Mouse (Mus musculus): Measurements from ENCODE around the gene Clmp. TPM values are rescaled to one million over a fixed set of nuclear protein-coding genes. Genes with fewer than 3 reads are reported as not detected.
A peak's percentile ranks its signal among the peaks of the same experiment; 100 is the strongest.
"Not testable (repeated sequence)": the region's sequence is repeated elsewhere in the genome, so short reads cannot be mapped to it uniquely, and the experiment has no call there.

The Clmp gene
- total and polyA plus RNA-seq, 2 experiments from 2014 or later = 48.8 to 57.0 TPM

GRCm38 (mm10) chr9:40800675-40801612, 115.2 kb downstream of the Clmp start, which contains the start of gene Hspa8:
Hspa8 (plus strand) TSS chr9:40800984.
- Histone ChIP-seq H3K4me2 (ENCODE audit: low read depth, low read length, poor library complexity, severe bottlenecking) (peak within 1 kb of the TSS; percentile 62), H3K4me3 (ENCODE audit: low read depth, low read length) (peak within 1 kb of the TSS; percentile 94), H3K27me3 (ENCODE audit: insufficient read depth, low read length) (no peaks in the 10 kb centered on the region), H3K27ac (ENCODE audit: low read depth, low read length) (peak within 1 kb of the TSS; percentile 97), H3K4me1 (ENCODE audit: insufficient read depth, low read length) (no peaks in the 10 kb centered on the region), H3K9me3 (ENCODE audit: low read length) (no peaks in the 10 kb centered on the region), H3K36me3 (ENCODE audit: insufficient read depth, low read length) (peaks cover 7% of the 10 kb centered on the region; the same call in 1 of the 2 replicates), H3K9ac (replicated peaks; ENCODE audit: low read length, poor library complexity, severe bottlenecking) (peak within 1 kb of the TSS; percentile 98)
- DNase-seq (ENCODE audit: low spot score) (peak; percentile 100), ATAC-seq (ENCODE audit: low FRiP score) (peak; percentile 97)
- TF ChIP-seq CTCF (IDR thresholded peaks at IDR 0.05) = peak; percentile 52
- WGBS = 1% methylated on average over 58 of the region's 83 CpGs

GRCm38 (mm10) chr9:40801614-40802532, 116.1 kb downstream of the Clmp start:
- H3K4me1 ChIP-seq (ENCODE audit: insufficient read depth, low read length); H3K9me3 ChIP-seq (ENCODE audit: low read length); H3K36me3 ChIP-seq (ENCODE audit: insufficient read depth, low read length); H3K27me3 ChIP-seq (ENCODE audit: insufficient read depth, low read length): not testable (repeated sequence)
- peak overlapping the region; percentile 97 for H3K27ac ChIP-seq (ENCODE audit: low read depth, low read length)
- peak overlapping the region; percentile 94 for H3K4me3 ChIP-seq (ENCODE audit: low read depth, low read length)
- peak overlapping the region; percentile 98 for H3K9ac ChIP-seq (replicated peaks; ENCODE audit: low read length, poor library complexity, severe bottlenecking)
- WGBS = under 1% methylated on average over 27 of the region's 28 CpGs
- DNase-seq (ENCODE audit: low spot score) (peak; percentile 80), ATAC-seq (ENCODE audit: low FRiP score) (peak; percentile 19)
- peak overlapping the region; percentile 56 for H3K4me2 ChIP-seq (ENCODE audit: low read depth, low read length, poor library complexity, severe bottlenecking)

GRCm38 (mm10) chr9:40802533-40802875, 116.7 kb downstream of the Clmp start:
- H3K9me3 ChIP-seq (ENCODE audit: low read length); ATAC-seq (ENCODE audit: low FRiP score); H3K27me3 ChIP-seq (ENCODE audit: insufficient read depth, low read length); H3K4me1 ChIP-seq (ENCODE audit: insufficient read depth, low read length); H3K36me3 ChIP-seq (ENCODE audit: insufficient read depth, low read length); H3K27ac ChIP-seq (ENCODE audit: low read depth, low read length); DNase-seq (ENCODE audit: low spot score): not testable (repeated sequence)
- WGBS = 4% methylated on average over 8 of the region's 8 CpGs
- peak overlapping the region; percentile 46 for H3K9ac ChIP-seq (replicated peaks; ENCODE audit: low read length, poor library complexity, severe bottlenecking)
- H3K4me2 ChIP-seq (ENCODE audit: low read depth, low read length, poor library complexity, severe bottlenecking) = peak overlapping the region; percentile 56
- H3K4me3 ChIP-seq (ENCODE audit: low read depth, low read length) = peak overlapping the region; percentile 94

GRCm38 (mm10) chr9:40804576-40804975, 118.8 kb downstream of the Clmp start:
- not testable (repeated sequence) for H3K4me2 ChIP-seq (ENCODE audit: low read depth, low read length, poor library complexity, severe bottlenecking); H3K4me3 ChIP-seq (ENCODE audit: low read depth, low read length); H3K9ac ChIP-seq (replicated peaks; ENCODE audit: low read length, poor library complexity, severe bottlenecking); ATAC-seq (ENCODE audit: low FRiP score); H3K36me3 ChIP-seq (ENCODE audit: insufficient read depth, low read length); DNase-seq (ENCODE audit: low spot score); H3K27ac ChIP-seq (ENCODE audit: low read depth, low read length); H3K9me3 ChIP-seq (ENCODE audit: low read length); H3K4me1 ChIP-seq (ENCODE audit: insufficient read depth, low read length); H3K27me3 ChIP-seq (ENCODE audit: insufficient read depth, low read length)
- 62% methylated on average over 3 of the region's 3 CpGs for WGBS

GRCm38 (mm10) chr9:40805263-40805662, 119.5 kb downstream of the Clmp start:
- WGBS = 21% methylated on average over 2 of the region's 2 CpGs
- no peak overlapping the region for H3K27ac ChIP-seq (ENCODE audit: low read depth, low read length)
- TF ChIP-seq CTCF (IDR thresholded peaks at IDR 0.05) = peak; percentile 82
- no peak overlapping the region for H3K4me3 ChIP-seq (ENCODE audit: low read depth, low read length)
- H3K27me3 ChIP-seq (ENCODE audit: insufficient read depth, low read length) = no peaks in the 10 kb centered on the region
- H3K4me2 ChIP-seq (ENCODE audit: low read depth, low read length, poor library complexity, severe bottlenecking) = no peak overlapping the region
- no peak overlapping the region for H3K9ac ChIP-seq (replicated peaks; ENCODE audit: low read length, poor library complexity, severe bottlenecking)
- peaks cover 10% of the 10 kb centered on the region; the same call in 1 of the 2 replicates for H3K36me3 ChIP-seq (ENCODE audit: insufficient read depth, low read length)
- no peaks in the 10 kb centered on the region for H3K9me3 ChIP-seq (ENCODE audit: low read length)
- peaks cover 5% of the 10 kb centered on the region; the same call in 1 of the 2 replicates for H3K4me1 ChIP-seq (ENCODE audit: insufficient read depth, low read length)
- ATAC-seq (ENCODE audit: low FRiP score) (no peak), DNase-seq (ENCODE audit: low spot score) (peak; percentile 95)

Measured in midbrain, postnatal 0 days (tissue).